Mouse (Mus musculus) megakaryocyte, adult 5-6 weeks (primary cell): ENCODE data around the gene Scd1. TPM values are rescaled to one million over a fixed set of nuclear protein-coding genes. Genes with fewer than 3 reads are reported as not detected.
"Not testable (repeated sequence)": the region's sequence is repeated elsewhere in the genome, so short reads cannot be mapped to it uniquely, and the experiment has no call there.

Experiments
- ATAC-seq: 2 replicates; pipeline ENCODE4 v1.8.0; 2016; ENCODE audit warnings: mild to moderate bottlenecking, inconsistent platforms; ENCODE audit not compliant: poor library complexity, severe bottlenecking
- total RNA-seq, 2 experiments: library from RNA; stranded (forward) in 1 of 2; stranded (reverse) in 1 of 2; fragments of 153-499, 151-499 nt in 1 of 2; fragments of 221-1000, 200-1000 nt in 1 of 2; gene quantifications; 2 replicates each; pipeline versions ENCODE4 v1.2.3 to v1.2.4; 2015 to 2017

The Scd1 gene
- total RNA-seq, 2 experiments from 2014 or later = 0.18 to 0.54 TPM

- ATAC-seq = no peak
Measured at GRCm38 (mm10) chr19:44369371-44369770, 38.3 kb downstream of the Scd1 start.

GRCm38 (mm10) chr19:44367076-44367475 lies 40.6 kb downstream of the Scd1 start:
- ATAC-seq = not testable (repeated sequence)

- no peak for ATAC-seq
Measured at GRCm38 (mm10) chr19:44365733-44366132, 41.9 kb downstream of the Scd1 start.

- ATAC-seq = no peak
Measured at GRCm38 (mm10) chr19:44364029-44364428, 43.6 kb downstream of the Scd1 start.

- ATAC-seq = peak; percentile 99
Measured at GRCm38 (mm10) chr19:44363529-44363928, 44.1 kb downstream of the Scd1 start.

GRCm38 (mm10) chr19:44358700-44359099 lies 49.0 kb downstream of the Scd1 start:
- no peak for ATAC-seq

GRCm38 (mm10) chr19:44351756-44352155 lies 55.9 kb downstream of the Scd1 start:
- no peak for ATAC-seq

- ATAC-seq = no peak
Measured at GRCm38 (mm10) chr19:44349689-44350088, 58.0 kb downstream of the Scd1 start.

Other genes with a start within 250 kb of the Scd1 start
- gene Pkd2l1, start 215.4 kb downstream of the Scd1 start, total RNA-seq (2015) = not detected in 2 replicates
- gene Pkd2l1, start 215.4 kb downstream of the Scd1 start, total RNA-seq (2017) = not detected in 2 replicates
- not detected in 2 replicates for gene Scd3, start 204.6 kb downstream of the Scd1 start, total RNA-seq (2015)
- 0.04 TPM in 1 of 2 replicates, not detected in the other for gene Scd3, start 204.6 kb downstream of the Scd1 start, total RNA-seq (2017)
- gene Scd2, start 114.2 kb downstream of the Scd1 start, total RNA-seq (2015) = 30.0 and 33.3 TPM in 2 replicates
- gene Scd2, start 114.2 kb downstream of the Scd1 start, total RNA-seq (2017) = 26.9 and 28.9 TPM in 2 replicates
- gene Scd4, start 74.8 kb downstream of the Scd1 start, total RNA-seq (2015) = 0.40 TPM in 1 of 2 replicates, not detected in the other
- gene Scd4, start 74.8 kb downstream of the Scd1 start, total RNA-seq (2017) = 0.12 TPM in 1 of 2 replicates, not detected in the other
- gene Wnt8b, start 85.6 kb upstream of the Scd1 start, total RNA-seq (2015) = not detected in 2 replicates
- gene Wnt8b, start 85.6 kb upstream of the Scd1 start, total RNA-seq (2017) = 0.07 TPM in 1 of 2 replicates, not detected in the other
- gene Sec31b, start 138.0 kb upstream of the Scd1 start, total RNA-seq (2015) = 0.11 and 0.51 TPM in 2 replicates
- gene Sec31b, start 138.0 kb upstream of the Scd1 start, total RNA-seq (2017) = 0.37 and 0.92 TPM in 2 replicates
- gene Gm20538, start 145.0 kb upstream of the Scd1 start, total RNA-seq (2015) = not detected in 2 replicates
- not detected in 2 replicates for gene Gm20538, start 145.0 kb upstream of the Scd1 start, total RNA-seq (2017)
- gene Ndufb8, start 147.6 kb upstream of the Scd1 start, total RNA-seq (2015) = 305 and 327 TPM in 2 replicates
- gene Ndufb8, start 147.6 kb upstream of the Scd1 start, total RNA-seq (2017) = 205 and 223 TPM in 2 replicates
- gene Hif1an, start 155.0 kb upstream of the Scd1 start, total RNA-seq (2015) = 3.8 and 4.9 TPM in 2 replicates
- 6.5 and 6.6 TPM in 2 replicates for gene Hif1an, start 155.0 kb upstream of the Scd1 start, total RNA-seq (2017)